In genomic region chr5:30214889-30215288, GRCm38 (mm10) we compare ENCODE assay signal across 9 mouse cellular contexts. TPM values are rescaled to one million over a fixed set of nuclear protein-coding genes. Genes with fewer than 3 reads are reported as not detected.
DNase-seq lines count a peak whose midpoint lies in the region; ATAC-seq and TF ChIP-seq lines count a peak whose summit lies in the region.
"Had no signal": no experiment of that assay in that cellular context is flagged by ENCODE, and none has a peak within 500 bp of the region (broad histone marks: within the 10 kb centered on the region; RNA-seq: fewer than 3 reads in every experiment).

No protein-coding gene starts in this region.

- peak; percentile 28 to 56 for DNase-seq in heart, adult 2 months
- no peak for DNase-seq in heart, embryonic 10.5 days (ENCODE audit: low spot score)
- peak; percentile 67 for DNase-seq in urinary bladder, postnatal 14 days (ENCODE audit: low spot score)
- DNase-seq in urinary bladder, postnatal 4 days (ENCODE audit: low spot score in 2 of 2), result no peak
- DNase-seq in cerebellum, postnatal 25 days, result peak; percentile 69 to 84
- DNase-seq in lung, adult 2 months, result peak; percentile 58
- peak; percentile 64 for DNase-seq in stomach, postnatal 0 days (ENCODE audit: low spot score)

- WGBS in heart, adult 2 months, result 10% methylated on average over 4 of the region's 4 CpGs
- 15% methylated on average over 4 of the region's 4 CpGs for WGBS in heart, embryonic 10.5 days
- 14% methylated on average over 4 of the region's 4 CpGs for WGBS in kidney, embryonic 14.5 days
- 4% methylated on average over 4 of the region's 4 CpGs for WGBS in lung, adult 2 months
- WGBS in stomach, postnatal 0 days, result 5% methylated on average over 4 of the region's 4 CpGs

- H3K4me2 ChIP-seq in kidney, embryonic 14.5 days (replicated peaks; ENCODE audit: low read depth, low read length), result no peak overlapping the region
- no peak overlapping the region for H3K4me2 ChIP-seq in stomach, postnatal 0 days (replicated peaks; ENCODE audit: low read depth)
- H3K4me2 ChIP-seq: hindbrain, embryonic 15.5 days had no signal

- TF ChIP-seq CTCF in heart, adult 2 months (IDR thresholded peaks at IDR 0.05), result peak; percentile 91
- no peak for TF ChIP-seq CTCF in lung, adult 2 months (IDR thresholded peaks at IDR 0.05; ENCODE audit: insufficient read depth, low read length)
- peak; percentile 89 for TF ChIP-seq CTCF in stomach, postnatal 0 days (IDR thresholded peaks at IDR 0.05; ENCODE audit: low read depth)

- intact Hi-C loops in heart, adult 2 months (cut with DNase I), result loop anchor here (5.0 to 10.0 kb wide), 2 partner anchors 267 to 580 kb away; no protein-coding TSS in a partner anchor

- H3K27ac ChIP-seq in heart, adult 2 months, result no peak overlapping the region
- H3K27ac ChIP-seq in heart, embryonic 10.5 days, result no peak overlapping the region
- H3K27ac ChIP-seq in kidney, embryonic 14.5 days (ENCODE audit: low read depth, low read length), result no peak overlapping the region
- H3K27ac ChIP-seq in stomach, postnatal 0 days (replicated peaks), result no peak overlapping the region
- H3K27ac ChIP-seq: hindbrain, embryonic 15.5 days had no signal

- no peak for TF ChIP-seq EP300 in heart, adult 2 months (IDR thresholded peaks at IDR 0.05; ENCODE audit: insufficient read depth, low read depth, low read length)
- no peak for TF ChIP-seq EP300 in stomach, postnatal 0 days (optimal IDR thresholded peaks at IDR 0.05)

- no peaks in the 10 kb centered on the region for H3K79me2 ChIP-seq in heart, adult 2 months (replicated peaks; ENCODE audit: control insufficient read depth, insufficient read depth, low read length)

- H3K9ac ChIP-seq in heart, adult 2 months (ENCODE audit: low read depth, low read length), result no peak overlapping the region
- no peak overlapping the region for H3K9ac ChIP-seq in kidney, embryonic 14.5 days (ENCODE audit: low read depth, low read length)
- no peak overlapping the region for H3K9ac ChIP-seq in stomach, postnatal 0 days (ENCODE audit: low read length)
- H3K9ac ChIP-seq: hindbrain, embryonic 15.5 days had no signal

- H3K4me3 ChIP-seq in heart, adult 2 months, result no peak overlapping the region
- no peak overlapping the region for H3K4me3 ChIP-seq in heart, embryonic 10.5 days
- H3K4me3 ChIP-seq in kidney, embryonic 14.5 days (ENCODE audit: low read length), result no peak overlapping the region
- H3K4me3 ChIP-seq in lung, adult 2 months (replicated peaks; ENCODE audit: extremely low read depth, low read depth, low read length), result no peak overlapping the region
- no peak overlapping the region for H3K4me3 ChIP-seq in stomach, postnatal 0 days (ENCODE audit: low read depth, low read length)
- H3K4me3 ChIP-seq: hindbrain, embryonic 15.5 days had no signal

- no peak for TF ChIP-seq POLR2A in heart, adult 2 months (IDR thresholded peaks at IDR 0.05; ENCODE audit: insufficient read depth, low read depth, low read length)
- no peak for TF ChIP-seq POLR2A in lung, adult 2 months (IDR thresholded peaks at IDR 0.05; ENCODE audit: borderline replicate concordance, extremely low read depth, low read depth, low read length)

- H3K4me1 ChIP-seq in heart, adult 2 months (ENCODE audit: control insufficient read depth, insufficient read depth, low read length), result peaks cover 4% of the 10 kb centered on the region; the same call in 1 of the 2 replicates
- H3K4me1 ChIP-seq in heart, embryonic 10.5 days, result no peaks in the 10 kb centered on the region
- no peaks in the 10 kb centered on the region for H3K4me1 ChIP-seq in kidney, embryonic 14.5 days (ENCODE audit: control insufficient read depth, insufficient read depth, low read length)
- peaks cover 3% of the 10 kb centered on the region; the same call in 1 of the 2 replicates for H3K4me1 ChIP-seq in lung, adult 2 months (ENCODE audit: control insufficient read depth, insufficient read depth, low read length)
- H3K4me1 ChIP-seq in stomach, postnatal 0 days (replicated peaks; ENCODE audit: control insufficient read depth, insufficient read depth), result no peaks in the 10 kb centered on the region
- H3K4me1 ChIP-seq: hindbrain, embryonic 15.5 days had no signal

- no peaks in the 10 kb centered on the region for H3K9me3 ChIP-seq in heart, embryonic 10.5 days
- no peaks in the 10 kb centered on the region for H3K9me3 ChIP-seq in kidney, embryonic 14.5 days (ENCODE audit: control insufficient read depth, low read length)
- H3K9me3 ChIP-seq in stomach, postnatal 0 days (ENCODE audit: control insufficient read depth, low read length), result no peaks in the 10 kb centered on the region
- H3K9me3 ChIP-seq: hindbrain, embryonic 15.5 days had no signal

- no peaks in the 10 kb centered on the region for H3K36me3 ChIP-seq in heart, adult 2 months (ENCODE audit: control insufficient read depth, insufficient read depth, low read length)
- H3K36me3 ChIP-seq in heart, embryonic 10.5 days, result no peaks in the 10 kb centered on the region
- H3K36me3 ChIP-seq in kidney, embryonic 14.5 days (ENCODE audit: control insufficient read depth, insufficient read depth, low read length), result no peaks in the 10 kb centered on the region
- H3K36me3 ChIP-seq in stomach, postnatal 0 days (ENCODE audit: control insufficient read depth, insufficient read depth, low read length), result no peaks in the 10 kb centered on the region
- H3K36me3 ChIP-seq: hindbrain, embryonic 15.5 days had no signal

- 0 out of 2 replicates have a peak, but pooled peaks have one; percentile 16 for ATAC-seq in kidney, embryonic 14.5 days (ENCODE audit: low FRiP score, low TSS enrichment)
- ATAC-seq in stomach, postnatal 0 days (ENCODE audit: low FRiP score, low TSS enrichment), result no peak

- no peaks in the 10 kb centered on the region for H3K27me3 ChIP-seq in heart, adult 2 months (ENCODE audit: control insufficient read depth, insufficient read depth, low read length)
- H3K27me3 ChIP-seq in heart, embryonic 10.5 days (ENCODE audit: insufficient read depth, poor library complexity, severe bottlenecking), result peaks cover 6% of the 10 kb centered on the region; the same call in 1 of the 2 replicates
- no peaks in the 10 kb centered on the region for H3K27me3 ChIP-seq in kidney, embryonic 14.5 days (ENCODE audit: control insufficient read depth, insufficient read depth, low read length)
- no peaks in the 10 kb centered on the region for H3K27me3 ChIP-seq in stomach, postnatal 0 days (ENCODE audit: control insufficient read depth, insufficient read depth, low read length)

RNA-seq across cellular contexts. Expression of gene Adgrf3, which starts 9.4 kb away (rescaled TPM):
- under 1 TPM in 1 of 2 experiments, not detected in 1; 0.20 TPM for total RNA-seq in heart, adult 2 months (2021)
- 0.12 and 0.20 TPM in 2 replicates for polyA plus RNA-seq in heart, adult 2 months (2012; rRNA removed)
- 0.16 and 0.17 TPM in 2 replicates for polyA plus RNA-seq in heart, embryonic 10.5 days (2016; fragmentation: Nextera tagmentation; extraction: Ambion mirVana)
- 0.28 TPM in 1 of 2 replicates, not detected in the other for polyA plus RNA-seq in kidney, embryonic 14.5 days (2014; fragmentation: Nextera tagmentation; extraction: Ambion mirVana)
- polyA plus RNA-seq in lung, adult 2 months (2012; rRNA removed), result 0.15 and 0.27 TPM in 2 replicates
- 0.12 and 0.24 TPM in 2 replicates for polyA plus RNA-seq in stomach, postnatal 0 days (2015; fragmentation: Nextera tagmentation; extraction: Ambion mirVana)
- polyA plus RNA-seq: hindbrain, embryonic 15.5 days had no signal

RNA-seq across cellular contexts. Expression of gene Selenoi, which starts 17.5 kb away (rescaled TPM):
- 10 to 100 TPM; 13.9 to 16.1 TPM for total RNA-seq in heart, adult 2 months (2021)
- 17.9 and 31.4 TPM in 2 replicates for polyA plus RNA-seq in heart, adult 2 months (2012; rRNA removed)
- 23.3 and 25.6 TPM in 2 replicates for polyA plus RNA-seq in heart, embryonic 10.5 days (2016; fragmentation: Nextera tagmentation; extraction: Ambion mirVana)
- 16.9 and 19.1 TPM in 2 replicates for polyA plus RNA-seq in kidney, embryonic 14.5 days (2014; fragmentation: Nextera tagmentation; extraction: Ambion mirVana)
- polyA plus RNA-seq in lung, adult 2 months (2012; rRNA removed), result 20.4 and 33.5 TPM in 2 replicates
- polyA plus RNA-seq in stomach, postnatal 0 days (2015; fragmentation: Nextera tagmentation; extraction: Ambion mirVana), result 25.5 and 26.7 TPM in 2 replicates

RNA-seq across cellular contexts. Expression of gene Hadhb, which starts 59.8 kb away (rescaled TPM):
- 1,000 to 10,000 TPM; 1,981 to 2,338 TPM for total RNA-seq in heart, adult 2 months (2021)
- polyA plus RNA-seq in heart, adult 2 months (2012; rRNA removed), result 1,187 and 1,731 TPM in 2 replicates
- polyA plus RNA-seq in heart, embryonic 10.5 days (2016; fragmentation: Nextera tagmentation; extraction: Ambion mirVana), result 207 and 288 TPM in 2 replicates
- 129 and 149 TPM in 2 replicates for polyA plus RNA-seq in kidney, embryonic 14.5 days (2014; fragmentation: Nextera tagmentation; extraction: Ambion mirVana)
- 49.3 and 112 TPM in 2 replicates for polyA plus RNA-seq in lung, adult 2 months (2012; rRNA removed)
- 323 and 350 TPM in 2 replicates for polyA plus RNA-seq in stomach, postnatal 0 days (2015; fragmentation: Nextera tagmentation; extraction: Ambion mirVana)

RNA-seq across cellular contexts. Expression of gene Hadha, which starts 59.9 kb away (rescaled TPM):
- 1,000 to 10,000 TPM; 1,174 to 1,333 TPM for total RNA-seq in heart, adult 2 months (2021)
- 367 and 592 TPM in 2 replicates for polyA plus RNA-seq in heart, adult 2 months (2012; rRNA removed)
- polyA plus RNA-seq in heart, embryonic 10.5 days (2016; fragmentation: Nextera tagmentation; extraction: Ambion mirVana), result 136 and 210 TPM in 2 replicates
- polyA plus RNA-seq in kidney, embryonic 14.5 days (2014; fragmentation: Nextera tagmentation; extraction: Ambion mirVana), result 93.4 and 119 TPM in 2 replicates
- 36.2 and 64.3 TPM in 2 replicates for polyA plus RNA-seq in lung, adult 2 months (2012; rRNA removed)
- polyA plus RNA-seq in stomach, postnatal 0 days (2015; fragmentation: Nextera tagmentation; extraction: Ambion mirVana), result 201 and 213 TPM in 2 replicates

Comparison
In these comparisons a context has a peak if more than half of its experiments do, and no peak if none do; other contexts are left out.
1. DNase-seq: peak in heart, adult 2 months (2 of 2), urinary bladder, postnatal 14 days (single experiment), cerebellum, postnatal 25 days (2 of 2), lung, adult 2 months (single experiment) and stomach, postnatal 0 days (single experiment); none in heart, embryonic 10.5 days (single experiment) and urinary bladder, postnatal 4 days (0 of 2).